Mouse (Mus musculus): ENCODE results near the gene Cops3.

GRCm38 (mm10) chr11:59811211-59811610 lies 28.4 kb downstream of the Cops3 start:
- TF ChIP-seq POLR2A (IDR thresholded peaks at IDR 0.05; ENCODE audit: borderline replicate concordance, low read depth, low read length) (no peak), CTCF (IDR thresholded peaks at IDR 0.05; ENCODE audit: low read depth, low read length) (no peak)

Data from bone marrow macrophage, adult 2 months (primary cell).